Mouse (Mus musculus): ENCODE measurements at regions not wholly inside any gene's neighbourhood (a gene's known extent, or its start where the extent isn't known, plus 50 kb on each side); places are given as distances from the start of the nearest gene placed in this dataset.

GRCm38 (mm10) chr13:97631872-97632402 lies 128.5 kb downstream of the Gm10260 start:
- no peak for ATAC-seq (ENCODE audit: insufficient read depth)
- no peak overlapping the region for H3K4me2 ChIP-seq (ENCODE audit: low read depth)
- no peak for DNase-seq (ENCODE audit: low read depth in 3 of 3, low spot score in 3 of 3)
- H3K27ac ChIP-seq: no peak overlapping the region
- no peak overlapping the region for H3K9ac ChIP-seq (replicated peaks)
- H3K4me3 ChIP-seq (ENCODE audit: insufficient read depth in 1 of 2, low read depth in 2 of 2, low read length in 2 of 2): no peak overlapping the region
- no peaks in the 10 kb centered on the region for H3K4me1 ChIP-seq (replicated peaks; ENCODE audit: control insufficient read depth in 2 of 2, insufficient read depth in 2 of 2, low read length in 1 of 2)
- H3K9me3 ChIP-seq (ENCODE audit: control insufficient read depth, low read length): no peaks in the 10 kb centered on the region
- H3K36me3 ChIP-seq (replicated peaks; ENCODE audit: control insufficient read depth, insufficient read depth, low read depth): no peaks in the 10 kb centered on the region
- WGBS (ENCODE audit: insufficient replicate concordance): 47% methylated on average over 13 of the region's 13 CpGs
- TF ChIP-seq CTCF (IDR thresholded peaks at IDR 0.05; ENCODE audit: low read depth) (no peak), EP300 (IDR thresholded peaks at IDR 0.05; ENCODE audit: low read depth) (no peak)
- H3K27me3 ChIP-seq (ENCODE audit: control insufficient read depth, insufficient read depth, low read length): no peaks in the 10 kb centered on the region

- H3K27me3 ChIP-seq (ENCODE audit: control insufficient read depth, insufficient read depth, low read length): no peaks in the 10 kb centered on the region
- H3K4me1 ChIP-seq (replicated peaks; ENCODE audit: control insufficient read depth in 2 of 2, insufficient read depth in 2 of 2, low read length in 1 of 2): no peaks in the 10 kb centered on the region
- H3K4me2 ChIP-seq (ENCODE audit: low read depth): no peak overlapping the region
- H3K4me3 ChIP-seq (ENCODE audit: insufficient read depth in 1 of 2, low read depth in 2 of 2, low read length in 2 of 2): no peak overlapping the region
- H3K36me3 ChIP-seq (replicated peaks; ENCODE audit: control insufficient read depth, insufficient read depth, low read depth): no peaks in the 10 kb centered on the region
- no peak for DNase-seq (ENCODE audit: low read depth in 3 of 3, low spot score in 3 of 3)
- H3K27ac ChIP-seq: no peak overlapping the region
- H3K9ac ChIP-seq (replicated peaks): no peak overlapping the region
- no peaks in the 10 kb centered on the region for H3K9me3 ChIP-seq (ENCODE audit: control insufficient read depth, low read length)
- no peak for ATAC-seq (ENCODE audit: insufficient read depth)
- TF ChIP-seq EP300 (IDR thresholded peaks at IDR 0.05; ENCODE audit: low read depth) (no peak), CTCF (IDR thresholded peaks at IDR 0.05; ENCODE audit: low read depth) (no peak)
- 54% methylated on average over 5 of the region's 5 CpGs for WGBS (ENCODE audit: insufficient replicate concordance)
These were observed 129.5 kb downstream of the Gm10260 start for GRCm38 (mm10) chr13:97630921-97631320.

DNA sequence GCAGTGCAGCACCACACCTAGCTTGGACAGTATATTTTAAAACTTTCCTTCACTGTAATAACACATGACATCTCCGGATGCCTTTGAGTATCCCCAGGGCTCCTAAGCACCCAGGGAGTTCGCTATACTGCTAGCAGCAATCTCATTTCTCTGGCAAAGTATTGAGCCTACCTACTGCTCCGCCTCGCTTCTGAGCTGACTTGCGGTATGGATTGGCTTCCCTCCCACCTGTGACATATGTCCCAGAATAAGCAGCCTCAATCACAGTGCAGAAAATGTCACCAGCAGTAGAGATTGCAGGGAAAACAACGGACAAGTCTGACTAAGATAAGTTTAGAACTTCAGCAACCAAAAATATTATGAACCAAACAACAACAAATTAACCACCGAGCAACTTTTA lies 131.8 kb downstream of the Gm10260 start:
- Histone ChIP-seq H3K4me1 (replicated peaks; ENCODE audit: control insufficient read depth in 2 of 2, insufficient read depth in 2 of 2, low read length in 1 of 2) (no peaks in the 10 kb centered on the region), H3K9me3 (ENCODE audit: control insufficient read depth, low read length) (no peaks in the 10 kb centered on the region), H3K9ac (replicated peaks) (no peak overlapping the region), H3K4me3 (ENCODE audit: insufficient read depth in 1 of 2, low read depth in 2 of 2, low read length in 2 of 2) (no peak overlapping the region), H3K4me2 (ENCODE audit: low read depth) (no peak overlapping the region), H3K27ac (no peak overlapping the region), H3K36me3 (replicated peaks; ENCODE audit: control insufficient read depth, insufficient read depth, low read depth) (no peaks in the 10 kb centered on the region), H3K27me3 (ENCODE audit: control insufficient read depth, insufficient read depth, low read length) (no peaks in the 10 kb centered on the region)
- 68% methylated on average over 7 of the region's 7 CpGs for WGBS (ENCODE audit: insufficient replicate concordance)
- DNase-seq (ENCODE audit: low read depth in 3 of 3, low spot score in 3 of 3): no peak
- no peak for ATAC-seq (ENCODE audit: insufficient read depth)
- TF ChIP-seq EP300 (IDR thresholded peaks at IDR 0.05; ENCODE audit: low read depth) (no peak), CTCF (IDR thresholded peaks at IDR 0.05; ENCODE audit: low read depth) (no peak)

DNA sequence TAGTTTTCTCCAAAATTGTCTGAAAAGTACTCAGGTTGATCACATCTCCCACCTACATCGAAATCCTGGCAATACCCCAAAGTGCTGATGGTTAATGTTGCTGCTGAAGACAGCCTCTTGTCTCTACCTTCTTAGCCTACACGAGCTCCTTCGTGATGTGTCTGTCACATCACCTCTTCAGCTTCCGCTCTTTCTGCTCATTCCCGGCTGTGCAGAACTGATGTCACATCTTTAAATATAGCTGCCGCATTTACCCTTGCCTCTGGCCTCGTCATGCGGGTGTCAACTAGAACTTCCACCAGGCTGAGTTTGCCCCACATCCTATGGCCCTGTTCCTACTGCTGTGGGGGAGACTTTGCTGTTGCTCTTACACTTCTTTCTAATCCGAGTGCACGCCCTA lies 133.2 kb downstream of the Gm10260 start:
- no peaks in the 10 kb centered on the region for H3K36me3 ChIP-seq (replicated peaks; ENCODE audit: control insufficient read depth, insufficient read depth, low read depth)
- 63% methylated on average over 10 of the region's 10 CpGs for WGBS (ENCODE audit: insufficient replicate concordance)
- no peaks in the 10 kb centered on the region for H3K27me3 ChIP-seq (ENCODE audit: control insufficient read depth, insufficient read depth, low read length)
- ATAC-seq (ENCODE audit: insufficient read depth) (no peak), DNase-seq (ENCODE audit: low read depth in 3 of 3, low spot score in 3 of 3) (no peak)
- TF ChIP-seq CTCF (IDR thresholded peaks at IDR 0.05; ENCODE audit: low read depth) (no peak), EP300 (IDR thresholded peaks at IDR 0.05; ENCODE audit: low read depth) (no peak)
- no peaks in the 10 kb centered on the region for H3K9me3 ChIP-seq (ENCODE audit: control insufficient read depth, low read length)
- H3K4me3 ChIP-seq (ENCODE audit: insufficient read depth in 1 of 2, low read depth in 2 of 2, low read length in 2 of 2): no peak overlapping the region
- H3K27ac ChIP-seq: no peak overlapping the region
- no peak overlapping the region for H3K9ac ChIP-seq (replicated peaks)
- H3K4me1 ChIP-seq (replicated peaks; ENCODE audit: control insufficient read depth in 2 of 2, insufficient read depth in 2 of 2, low read length in 1 of 2): no peaks in the 10 kb centered on the region
- no peak overlapping the region for H3K4me2 ChIP-seq (ENCODE audit: low read depth)

DNA sequence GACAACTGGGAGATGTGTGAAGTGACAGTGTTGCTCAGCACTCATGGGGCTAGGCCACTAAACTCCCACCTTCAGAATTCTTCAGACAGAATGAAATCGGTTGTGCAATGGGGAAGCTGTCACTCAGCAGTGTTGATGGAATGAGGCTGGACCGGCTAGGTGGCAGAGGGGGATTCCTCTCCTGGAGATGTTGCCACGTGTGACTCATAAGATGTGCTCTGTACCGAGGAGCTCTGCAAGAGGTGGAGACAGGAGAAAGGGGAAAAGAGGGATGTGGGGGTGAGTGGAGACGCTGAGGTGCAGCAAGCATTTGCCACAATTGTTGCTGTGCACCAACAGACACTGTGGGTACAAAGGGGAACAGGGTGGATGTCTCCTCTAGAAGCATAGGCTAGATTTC lies 133.6 kb downstream of the Gm10260 start:
- Histone ChIP-seq H3K9ac (replicated peaks) (no peak overlapping the region), H3K36me3 (replicated peaks; ENCODE audit: control insufficient read depth, insufficient read depth, low read depth) (no peaks in the 10 kb centered on the region), H3K4me2 (ENCODE audit: low read depth) (no peak overlapping the region), H3K4me3 (ENCODE audit: insufficient read depth in 1 of 2, low read depth in 2 of 2, low read length in 2 of 2) (no peak overlapping the region), H3K9me3 (ENCODE audit: control insufficient read depth, low read length) (no peaks in the 10 kb centered on the region), H3K27ac (no peak overlapping the region), H3K27me3 (ENCODE audit: control insufficient read depth, insufficient read depth, low read length) (no peaks in the 10 kb centered on the region), H3K4me1 (replicated peaks; ENCODE audit: control insufficient read depth in 2 of 2, insufficient read depth in 2 of 2, low read length in 1 of 2) (no peaks in the 10 kb centered on the region)
- WGBS (ENCODE audit: insufficient replicate concordance): 29% methylated on average over 5 of the region's 5 CpGs
- ATAC-seq (ENCODE audit: insufficient read depth) (no peak), DNase-seq (ENCODE audit: low read depth in 3 of 3, low spot score in 3 of 3) (no peak)
- TF ChIP-seq EP300 (IDR thresholded peaks at IDR 0.05; ENCODE audit: low read depth) (no peak), CTCF (IDR thresholded peaks at IDR 0.05; ENCODE audit: low read depth) (no peak)

Measured in liver, embryonic 14.5 days (tissue).